Mouse (Mus musculus): Measurements from ENCODE around the gene Cd40lg. TPM values are rescaled to one million over a fixed set of nuclear protein-coding genes. Genes with fewer than 3 reads are reported as not detected.

Gene Cd40lg
- polyA plus RNA-seq, 1 experiment from 2014 or later: not detected

GRCm38 (mm10) chrX:57263515-57263914 lies 51.6 kb downstream of the Cd40lg start:
- no peak overlapping the region for H3K9ac ChIP-seq
- no peak for DNase-seq
- H3K36me3 ChIP-seq: no peaks in the 10 kb centered on the region
- H3K27me3 ChIP-seq: no peaks in the 10 kb centered on the region
- no peak overlapping the region for H3K4me3 ChIP-seq (replicated peaks)
- WGBS (ENCODE audit: insufficient replicate concordance): 63% methylated on average over 4 of the region's 4 CpGs
- no peak overlapping the region for H3K4me2 ChIP-seq
- no peak overlapping the region for H3K27ac ChIP-seq
- no peaks in the 10 kb centered on the region for H3K9me3 ChIP-seq (replicated peaks)
- ATAC-seq (ENCODE audit: low read depth): no peak
- H3K4me1 ChIP-seq (replicated peaks): no peaks in the 10 kb centered on the region

Other genes starting within 250 kb of the Cd40lg start
- gene Brs3, start 169.1 kb upstream of the Cd40lg start, polyA plus RNA-seq (2015; fragmentation: Nextera tagmentation; extraction: Ambion mirVana): not detected in 2 replicates
- 32.4 and 33.7 TPM in 2 replicates for gene Htatsf1, start 158.6 kb upstream of the Cd40lg start, polyA plus RNA-seq (2015; fragmentation: Nextera tagmentation; extraction: Ambion mirVana)
- gene Vgll1, start 124.0 kb upstream of the Cd40lg start, polyA plus RNA-seq (2015; fragmentation: Nextera tagmentation; extraction: Ambion mirVana): not detected in 2 replicates
- 3.3 and 4.6 TPM in 2 replicates for gene Arhgef6, start 126.6 kb downstream of the Cd40lg start, polyA plus RNA-seq (2015; fragmentation: Nextera tagmentation; extraction: Ambion mirVana)
- gene Rbmx, start 180.9 kb downstream of the Cd40lg start, polyA plus RNA-seq (2015; fragmentation: Nextera tagmentation; extraction: Ambion mirVana): 27.4 and 30.8 TPM in 2 replicates
- not detected in 2 replicates for gene Gm364, start 197.0 kb downstream of the Cd40lg start, polyA plus RNA-seq (2015; fragmentation: Nextera tagmentation; extraction: Ambion mirVana)